Mouse (Mus musculus): ENCODE results near the gene Tmbim1.

DNA sequence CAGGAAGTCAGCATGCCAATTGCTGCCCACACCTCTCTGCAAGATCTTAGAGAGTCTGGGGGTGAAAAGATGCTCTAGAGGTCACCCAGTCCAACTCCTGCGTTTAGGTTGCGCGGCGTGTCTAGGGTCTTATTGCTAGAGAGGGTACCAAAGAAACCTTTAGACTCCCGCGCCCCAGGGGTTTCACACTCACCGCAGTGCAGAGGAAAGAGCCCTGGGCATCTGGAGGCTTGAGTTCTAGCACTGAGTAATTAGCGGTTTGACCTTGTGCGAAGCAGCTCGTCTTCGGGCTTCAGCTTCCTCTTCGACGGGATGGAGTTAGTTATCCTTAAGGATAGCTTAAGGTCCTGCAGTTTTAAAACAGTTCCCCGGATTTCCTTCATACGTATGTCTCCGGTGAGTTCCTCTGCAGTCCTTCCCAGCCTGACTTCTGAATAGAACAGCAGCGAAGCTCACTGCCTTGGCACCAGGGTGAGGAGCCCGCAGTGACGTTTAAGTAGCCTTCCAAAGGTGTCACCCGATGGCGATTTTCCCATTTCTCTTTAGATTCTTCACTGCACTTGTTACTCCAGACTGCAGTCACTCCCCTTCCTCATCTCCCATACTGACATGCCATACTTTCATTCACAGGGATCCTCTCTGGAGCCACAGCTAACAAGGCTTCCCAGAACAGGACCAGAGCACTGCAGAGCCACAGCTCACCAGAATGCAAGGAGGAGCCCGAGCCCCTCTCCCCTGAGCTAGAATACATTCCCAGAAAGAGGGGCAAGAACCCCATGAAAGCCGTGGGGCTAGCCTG, 20.0 kb downstream of the Tmbim1 start:
- TF ChIP-seq POLR2A (IDR thresholded peaks at IDR 0.05; ENCODE audit: low read depth, low read length) (no peak), CTCF (conservative IDR thresholded peaks at IDR 0.05 in 1 of 2, IDR thresholded peaks at IDR 0.05 in 1 of 2; ENCODE audit: low read depth in 2 of 2, low read length in 2 of 2) (no peak)
